Mouse (Mus musculus): ENCODE measurements around the gene Alx3.

The Alx3 gene

DNA sequence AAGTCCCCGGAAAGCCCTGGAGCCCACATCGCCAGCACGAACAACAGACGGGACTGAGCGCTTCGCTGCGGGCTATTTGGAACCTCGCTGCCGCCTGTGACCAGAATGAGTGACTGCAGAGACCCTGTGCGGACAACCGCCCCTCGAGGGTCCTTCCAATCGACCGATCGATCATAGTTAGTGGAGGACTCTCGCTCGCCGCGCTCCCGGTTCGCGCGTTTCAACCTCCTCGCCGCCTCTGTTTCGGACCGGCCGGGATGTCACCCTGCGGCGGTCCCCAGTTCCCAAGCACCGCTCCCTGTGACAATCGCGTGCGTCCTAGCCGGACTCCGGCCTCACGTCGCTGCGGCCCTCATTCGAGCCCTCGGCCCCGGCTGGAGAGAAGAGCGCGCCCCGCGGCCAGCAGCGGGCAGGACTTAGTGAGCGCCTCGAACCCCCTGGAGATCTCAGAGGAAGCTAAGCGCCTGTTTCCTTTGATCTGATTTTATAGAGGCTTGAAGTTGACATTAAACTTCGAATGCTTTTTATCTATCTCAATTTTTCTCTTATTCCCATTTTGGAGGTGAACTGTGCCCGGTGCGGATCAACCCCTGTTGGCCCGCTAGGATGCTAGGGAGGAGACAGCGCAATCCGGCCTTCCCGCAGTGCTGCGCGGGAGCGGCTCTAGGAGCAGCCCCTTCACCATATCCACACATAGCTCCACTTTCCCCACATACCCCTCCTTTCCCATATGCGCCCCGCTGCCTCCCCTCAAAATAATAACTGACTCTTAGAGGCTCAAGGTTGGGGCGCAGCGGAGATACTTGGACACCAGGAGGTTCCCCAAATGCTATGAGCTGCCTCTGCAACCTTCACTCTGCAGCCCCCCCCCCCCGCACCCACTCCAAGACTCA lies 11.7 kb upstream of the Alx3 start:
- no peak for DNase-seq (ENCODE audit: low read depth)

DNA sequence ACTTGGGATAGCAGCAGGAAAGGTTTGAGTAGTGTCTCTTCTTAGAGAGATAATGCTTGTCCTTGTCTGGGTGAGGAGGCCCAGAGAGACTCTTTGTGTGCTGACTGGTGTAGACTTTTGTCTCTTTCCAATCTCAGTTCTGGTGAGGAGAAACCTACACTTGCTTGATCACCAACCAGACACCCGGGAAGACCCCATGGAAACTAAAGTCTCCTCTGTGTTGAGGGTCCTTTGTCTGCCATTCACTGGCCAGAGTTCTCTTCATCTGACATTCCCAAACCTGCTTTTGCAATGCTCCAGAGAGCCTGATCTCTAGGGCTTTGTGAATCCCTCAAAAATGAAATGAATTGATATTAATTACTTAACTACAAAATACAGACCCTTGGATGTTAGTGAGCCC lies 10.9 kb upstream of the Alx3 start:
- DNase-seq (ENCODE audit: low read depth) = no peak

DNA sequence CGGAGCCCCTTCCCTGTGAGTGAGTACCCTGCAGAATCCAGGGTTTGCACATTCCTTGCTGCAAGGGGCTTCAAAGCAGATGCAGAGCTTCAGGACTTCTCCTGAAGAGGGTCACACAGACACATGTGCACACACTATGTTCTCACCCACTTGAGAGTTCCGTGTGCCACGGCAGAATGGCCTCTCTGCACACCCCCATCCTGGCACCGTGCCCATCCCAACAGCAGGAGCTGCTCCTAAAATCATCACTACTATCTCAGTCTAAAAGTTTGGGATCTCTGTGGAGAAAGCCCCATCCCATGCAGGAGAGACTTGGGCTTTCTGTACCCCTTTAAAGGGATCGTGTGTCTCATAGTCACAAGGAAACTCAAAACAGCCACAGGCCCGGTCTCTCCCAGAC lies 8.3 kb upstream of the Alx3 start:
- no peak for DNase-seq (ENCODE audit: low read depth)

DNA sequence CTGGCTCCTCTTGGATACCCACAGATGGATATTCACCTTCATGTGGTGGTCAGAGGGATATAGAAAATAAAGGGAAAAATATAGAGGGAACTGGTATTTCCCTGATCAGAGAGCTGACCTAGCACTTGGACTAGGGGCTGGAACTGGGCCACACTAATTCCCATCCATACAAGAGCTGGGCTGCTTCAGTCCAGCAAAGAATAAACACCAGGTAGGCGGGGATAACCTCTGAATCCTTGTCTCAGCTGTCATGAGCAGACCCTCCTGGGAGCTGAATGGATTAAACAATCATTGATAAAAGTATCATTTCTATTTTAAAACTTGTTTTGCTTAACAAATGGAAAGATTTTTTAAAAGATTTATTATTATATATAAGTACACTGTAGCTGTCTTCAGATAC lies 3.2 kb upstream of the Alx3 start:
- no peak for DNase-seq (ENCODE audit: low read depth)

DNA sequence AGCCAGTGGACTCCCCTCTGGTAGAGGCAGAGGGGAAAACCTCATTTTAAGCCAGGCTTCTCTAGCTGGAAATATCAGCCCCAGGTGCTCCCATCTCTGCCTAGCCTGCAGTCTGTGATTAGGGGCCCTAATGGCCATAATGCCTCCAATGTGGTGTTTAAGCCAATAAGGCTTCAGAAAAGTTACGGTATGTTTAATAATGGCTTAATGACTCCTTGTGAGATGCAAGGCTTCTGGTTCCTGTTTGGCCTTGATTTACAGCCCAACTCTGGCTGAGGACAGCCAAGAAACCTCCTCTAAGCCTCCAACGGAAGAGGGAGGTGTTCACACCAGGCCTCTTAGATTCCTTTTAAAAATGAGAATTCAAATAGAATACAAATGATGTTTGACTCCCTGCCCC lies 1.2 kb upstream of the Alx3 start:
- no peak for DNase-seq (ENCODE audit: low read depth)

DNA sequence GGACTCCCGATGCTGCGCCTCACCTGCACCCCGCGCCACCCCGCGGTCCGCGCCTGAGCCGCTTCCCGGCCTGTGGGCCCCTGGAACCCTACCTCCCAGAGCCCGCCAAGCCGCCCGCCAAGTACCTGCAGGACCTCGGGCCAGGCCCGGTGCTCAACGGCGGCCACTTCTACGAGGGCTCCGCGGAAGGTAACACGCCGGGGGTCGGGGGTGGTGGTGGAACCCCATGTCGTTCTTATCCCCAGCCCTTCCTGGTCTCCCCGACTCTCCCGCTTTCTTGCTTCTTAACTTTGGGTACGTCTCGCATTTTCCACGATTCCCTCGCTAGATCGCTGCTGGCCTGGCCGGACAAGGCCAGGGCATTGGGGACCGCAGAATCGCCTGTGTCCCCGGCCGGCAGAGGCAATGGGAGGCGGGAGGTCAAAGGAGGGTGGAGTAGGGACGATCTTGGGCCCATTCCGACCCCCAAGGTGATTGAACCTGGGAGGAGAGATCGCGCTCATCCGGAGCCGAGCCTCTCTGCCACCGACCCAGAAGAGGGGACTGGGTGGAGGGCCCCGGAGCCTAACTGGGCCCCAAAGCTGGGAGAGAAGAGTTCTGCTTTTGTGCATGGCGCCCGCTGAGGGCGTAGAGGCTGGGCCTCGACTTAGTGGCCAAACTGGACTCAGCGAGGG lies 570 bp downstream of the Alx3 start:
- DNase-seq (ENCODE audit: low read depth) = no peak

DNA sequence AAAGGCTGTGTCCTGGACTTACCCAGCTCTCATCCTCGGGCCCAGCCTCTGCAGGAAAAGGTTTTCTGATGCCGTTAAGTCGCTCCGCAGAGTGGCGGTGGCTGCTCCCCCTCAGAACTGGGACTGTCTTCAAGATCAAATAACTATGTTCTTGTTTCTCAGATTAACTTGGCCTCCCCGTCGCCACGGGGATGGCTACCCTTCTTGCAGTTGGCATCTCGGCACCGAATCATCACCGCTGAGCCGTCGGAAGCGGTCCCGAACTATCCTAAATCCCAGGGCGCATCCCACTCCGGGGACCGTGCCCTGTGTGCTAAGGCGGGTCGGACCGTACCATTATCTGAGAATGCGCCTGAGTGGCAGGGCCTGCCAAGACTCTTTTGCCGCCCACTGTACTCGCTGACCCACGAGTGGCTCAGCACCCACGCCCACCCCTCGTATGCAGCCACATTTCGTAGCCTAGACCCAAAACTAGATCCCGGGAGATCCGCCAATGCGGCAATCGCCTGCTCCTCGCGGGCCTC lies 1.2 kb downstream of the Alx3 start:
- DNase-seq (ENCODE audit: low read depth) = no peak

DNA sequence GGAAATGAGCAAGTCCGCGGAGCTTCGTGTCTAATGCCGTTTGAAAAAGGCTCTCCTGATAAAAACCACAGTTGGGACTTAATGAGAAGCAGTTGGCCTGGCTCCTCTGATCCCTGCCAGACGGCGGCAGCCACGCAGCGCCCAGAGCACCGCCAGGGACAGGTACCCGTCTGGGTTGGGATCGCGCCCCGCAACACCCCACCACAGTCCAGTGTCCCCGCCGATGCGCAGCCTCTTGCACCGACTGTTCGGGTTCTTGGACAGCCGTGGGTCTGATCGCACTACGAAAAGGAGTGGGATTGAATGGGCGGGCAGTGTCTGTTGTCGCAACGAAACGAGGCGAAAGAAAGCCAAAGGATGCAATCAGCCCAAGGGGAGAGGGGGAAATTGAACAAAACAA lies 1.7 kb downstream of the Alx3 start:
- no peak for DNase-seq (ENCODE audit: low read depth)

DNA sequence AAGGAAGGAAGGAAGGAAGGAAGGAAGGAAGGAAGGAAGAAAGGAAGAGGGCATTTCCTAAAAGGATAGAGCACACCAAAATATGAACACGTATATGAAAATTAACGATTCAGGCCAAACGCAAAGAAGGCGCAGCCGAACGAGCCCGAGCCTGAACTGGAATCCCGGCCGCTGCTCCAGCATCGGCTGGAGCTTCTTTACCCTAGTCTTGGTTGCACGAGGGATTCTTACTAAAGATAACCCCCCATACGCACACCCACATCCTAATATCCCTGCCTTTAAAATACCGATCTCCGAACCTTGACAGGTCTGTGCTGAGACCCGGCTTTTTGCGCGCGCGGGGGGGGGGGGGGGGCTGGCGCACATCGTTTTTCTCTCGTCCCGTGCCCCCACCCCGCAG lies 2.3 kb downstream of the Alx3 start:
- DNase-seq (ENCODE audit: low read depth) = no peak

DNA sequence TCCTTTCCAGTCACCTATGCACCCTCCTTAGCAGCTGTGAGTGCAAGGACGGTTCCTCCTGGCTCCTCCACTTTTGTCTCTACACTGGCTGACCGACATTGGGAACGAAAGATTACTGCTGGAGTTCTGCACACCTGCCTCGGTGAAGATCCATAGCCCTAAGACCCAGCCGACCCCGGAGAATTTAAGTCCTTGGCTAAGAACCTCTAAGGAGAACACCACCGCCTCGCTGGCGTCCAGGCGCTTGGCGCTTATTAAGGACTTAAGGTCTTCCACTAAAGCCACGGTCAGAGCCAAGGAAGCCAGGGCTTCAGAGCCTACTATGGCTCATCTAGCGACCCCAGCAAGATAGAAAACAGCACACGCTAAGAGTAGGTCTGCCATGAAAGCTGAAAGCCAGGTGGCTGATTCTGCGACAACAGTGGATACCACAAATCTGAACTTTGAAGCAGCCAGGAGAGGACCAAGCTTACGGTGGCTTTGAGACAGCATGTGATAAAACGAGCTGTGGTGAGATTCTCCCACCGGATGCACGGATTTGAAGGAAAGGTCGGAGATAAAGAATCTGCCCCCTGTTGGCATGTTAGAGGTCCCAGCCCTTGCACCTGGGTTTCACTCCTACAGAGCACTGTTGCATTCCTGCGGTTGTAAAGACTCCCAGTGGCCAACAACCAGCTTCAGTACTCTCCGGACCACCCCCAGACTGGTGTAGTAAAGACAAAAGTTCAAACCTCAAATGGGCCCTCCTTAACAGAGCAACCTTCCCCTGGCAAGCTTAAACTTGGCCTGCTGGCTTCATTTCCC lies 3.0 kb downstream of the Alx3 start:
- no peak for DNase-seq (ENCODE audit: low read depth)

DNA sequence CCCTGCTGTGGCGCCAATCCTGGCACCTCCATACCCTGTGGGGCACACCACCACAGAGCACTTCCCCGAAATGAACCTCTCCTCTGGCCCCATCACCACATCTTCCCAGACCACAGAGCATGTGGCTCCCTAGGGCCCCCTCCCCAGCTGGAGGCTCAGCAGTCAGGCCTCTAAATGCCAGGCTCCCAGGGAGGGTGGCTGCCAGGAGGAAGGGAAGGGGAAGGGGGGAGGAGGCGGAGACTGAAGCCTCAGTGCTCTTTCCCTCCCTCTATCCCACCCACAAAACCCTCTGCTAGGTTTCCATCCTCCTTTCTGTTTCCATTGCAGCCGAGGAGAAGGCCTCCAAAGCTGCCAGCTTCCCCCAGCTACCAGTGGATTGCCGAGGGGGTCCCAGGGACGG lies 5.3 kb downstream of the Alx3 start:
- no peak for DNase-seq (ENCODE audit: low read depth)

DNA sequence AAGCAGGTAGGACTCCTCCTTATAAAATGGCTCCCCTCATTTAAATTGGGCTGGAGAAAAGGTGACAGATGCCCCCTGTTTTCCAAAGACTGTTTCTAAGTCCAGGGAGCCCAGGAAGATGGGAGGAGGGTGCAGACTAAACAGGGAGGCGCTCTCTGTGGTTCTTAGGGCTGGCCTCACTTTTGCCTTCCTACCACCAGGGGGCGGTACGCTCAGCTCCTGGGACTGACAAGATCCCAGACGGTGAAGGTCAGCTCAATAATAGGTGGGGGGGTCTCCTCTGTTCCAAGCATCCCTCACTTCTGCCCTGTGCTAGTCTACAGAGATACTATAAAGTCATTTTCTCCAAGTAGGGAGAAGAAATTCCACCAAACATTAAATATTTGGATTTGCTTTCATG lies 10.5 kb downstream of the Alx3 start:
- DNase-seq (ENCODE audit: low read depth) = peak; percentile 67

DNA sequence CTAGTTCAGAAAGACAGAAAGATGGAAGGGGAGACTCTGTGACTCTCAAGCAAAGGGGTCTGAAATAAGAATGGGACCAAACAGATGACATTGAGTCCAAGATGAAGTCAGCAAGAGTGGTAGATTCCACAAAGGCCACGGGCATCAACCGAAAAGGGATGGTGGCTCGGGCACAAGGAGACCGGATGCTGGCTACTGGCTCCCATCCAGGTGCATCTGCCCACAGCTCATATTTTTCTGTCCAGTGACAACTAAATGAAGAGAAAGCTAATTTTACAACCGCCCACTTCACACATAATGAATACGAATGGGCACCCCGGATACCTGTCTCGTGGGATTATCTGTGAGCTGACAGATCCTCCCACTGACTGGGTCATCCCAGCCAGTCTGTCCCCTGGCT lies 12.4 kb downstream of the Alx3 start:
- DNase-seq (ENCODE audit: low read depth) = no peak

DNA sequence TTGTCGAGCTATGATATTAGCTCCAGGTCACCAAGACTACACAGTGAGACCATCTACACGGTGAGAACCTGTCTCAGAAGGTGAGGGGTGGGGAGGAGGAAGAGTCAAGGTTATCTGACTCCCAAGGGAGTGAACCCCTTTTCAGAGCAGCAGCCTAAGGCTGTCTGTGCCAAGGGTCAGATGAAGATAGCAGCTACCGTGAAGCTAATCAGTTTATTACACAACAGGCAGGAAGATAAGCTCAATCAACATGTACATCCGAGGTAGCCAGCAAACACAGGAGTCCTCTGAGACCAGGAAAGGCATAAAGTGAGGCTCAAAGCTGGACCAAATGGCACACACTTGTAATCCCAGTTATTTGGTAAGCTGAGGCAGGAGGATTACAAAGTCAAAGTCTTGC lies 14.0 kb downstream of the Alx3 start:
- no peak for DNase-seq (ENCODE audit: low read depth)

DNA sequence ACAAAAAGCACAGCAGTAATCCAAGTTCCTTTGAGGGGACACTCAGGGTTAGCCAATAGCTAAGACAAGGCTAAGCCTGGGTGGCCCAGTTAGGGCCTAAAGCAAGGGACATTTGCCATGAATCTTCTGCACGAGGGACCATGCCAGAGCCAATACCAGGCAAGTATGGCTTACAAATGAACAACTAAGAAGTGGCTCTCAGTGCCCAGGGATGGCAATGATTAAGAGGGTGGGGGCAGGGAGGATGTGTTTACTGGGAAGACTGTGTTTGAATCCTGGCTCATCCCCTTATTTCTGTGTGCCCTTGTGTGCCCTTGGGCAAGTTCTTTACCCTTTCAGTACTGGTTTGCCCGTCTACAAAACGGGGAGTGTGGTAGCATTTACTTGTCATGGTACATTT lies 14.5 kb downstream of the Alx3 start:
- no peak for DNase-seq (ENCODE audit: low read depth)

DNA sequence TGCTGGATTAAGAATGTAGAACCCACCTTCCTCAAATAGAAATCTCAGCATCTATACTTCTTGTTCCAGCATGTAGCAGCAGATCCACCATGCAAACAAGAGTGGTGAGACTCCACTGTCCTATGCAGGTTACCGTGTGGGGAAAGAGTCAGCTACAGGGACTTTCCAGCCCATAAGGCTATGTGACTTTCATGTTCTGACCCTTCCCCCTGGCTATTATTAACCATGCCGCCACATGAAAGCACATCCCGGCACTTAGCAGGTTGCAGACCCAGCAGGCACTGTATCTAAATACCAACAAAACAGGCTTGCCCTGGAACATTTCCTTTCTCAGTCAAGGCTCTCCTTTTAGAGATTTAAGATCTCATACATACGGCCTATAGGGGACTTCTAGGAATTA lies 16.6 kb downstream of the Alx3 start:
- DNase-seq (ENCODE audit: low read depth) = no peak

DNA sequence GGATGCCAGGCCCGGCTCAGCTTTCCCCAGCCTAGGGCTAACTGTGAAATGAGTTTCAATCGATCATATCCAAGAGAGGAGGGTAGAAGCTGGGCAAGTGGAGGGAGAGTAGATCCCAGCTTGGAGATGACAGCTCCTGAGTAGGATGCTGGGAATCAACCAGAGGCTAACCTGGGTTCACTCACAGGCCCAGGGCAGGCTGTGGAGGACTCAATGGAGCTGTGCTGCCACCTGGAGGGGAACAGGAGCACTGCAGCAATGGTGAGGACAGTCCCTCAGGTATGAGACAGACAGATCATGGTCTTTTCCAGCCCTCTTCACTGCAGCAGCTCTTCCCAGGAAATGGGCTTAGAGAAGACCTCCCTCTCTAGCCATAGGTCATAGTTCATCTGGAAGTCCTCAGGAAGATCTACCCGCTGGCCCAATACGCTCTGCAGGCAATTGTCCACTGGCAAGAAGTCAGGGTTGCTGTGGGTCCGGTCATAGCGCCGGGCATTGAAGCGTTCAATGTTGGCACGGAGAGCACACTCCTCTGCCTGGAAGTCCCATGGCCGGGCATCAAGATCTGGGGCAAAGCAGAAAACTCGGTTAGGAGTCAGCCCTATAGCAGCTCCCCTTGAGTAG lies 18.2 kb downstream of the Alx3 start:
- peak; percentile 54 for DNase-seq (ENCODE audit: low read depth)

DNA sequence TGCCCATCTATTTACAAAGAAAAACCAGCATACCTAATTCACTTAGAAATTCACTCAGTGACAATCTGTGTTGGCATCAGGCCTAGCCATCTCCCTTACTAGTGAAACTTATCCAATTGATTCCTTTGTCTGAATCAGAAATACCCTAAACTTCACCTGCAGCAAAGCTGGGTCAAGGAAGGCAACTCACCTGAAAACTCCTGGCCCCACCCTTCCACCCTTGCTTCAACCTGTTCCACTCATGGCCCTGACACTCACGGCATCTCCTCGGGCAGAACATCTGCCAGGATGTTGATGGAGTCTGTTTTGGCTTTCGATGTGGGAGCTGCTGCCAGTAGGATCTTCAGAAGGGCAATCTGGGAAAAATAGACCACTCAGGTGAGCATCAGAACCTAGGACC lies 23.0 kb downstream of the Alx3 start:
- no peak for DNase-seq (ENCODE audit: low read depth)

DNA sequence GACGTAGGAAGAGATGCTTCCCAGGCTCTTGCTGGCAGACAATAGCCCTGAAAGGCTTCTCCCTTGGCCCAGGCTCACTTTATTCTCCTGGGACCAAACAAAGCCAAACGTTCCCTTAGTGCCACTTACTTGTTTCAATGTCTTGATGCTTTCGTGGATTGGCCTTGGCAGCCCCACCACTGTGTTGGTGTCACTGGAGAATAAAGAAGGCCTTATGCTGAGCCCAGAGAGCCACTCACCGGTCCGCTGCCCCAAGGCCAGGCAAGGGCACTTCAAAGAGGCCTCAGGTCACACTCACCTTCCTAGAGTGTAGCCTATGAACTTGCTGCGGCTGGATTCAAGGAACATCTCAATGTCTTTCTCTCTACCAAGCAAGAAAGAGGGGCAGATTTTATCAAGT lies 25.1 kb downstream of the Alx3 start:
- DNase-seq (ENCODE audit: low read depth) = no peak

DNA sequence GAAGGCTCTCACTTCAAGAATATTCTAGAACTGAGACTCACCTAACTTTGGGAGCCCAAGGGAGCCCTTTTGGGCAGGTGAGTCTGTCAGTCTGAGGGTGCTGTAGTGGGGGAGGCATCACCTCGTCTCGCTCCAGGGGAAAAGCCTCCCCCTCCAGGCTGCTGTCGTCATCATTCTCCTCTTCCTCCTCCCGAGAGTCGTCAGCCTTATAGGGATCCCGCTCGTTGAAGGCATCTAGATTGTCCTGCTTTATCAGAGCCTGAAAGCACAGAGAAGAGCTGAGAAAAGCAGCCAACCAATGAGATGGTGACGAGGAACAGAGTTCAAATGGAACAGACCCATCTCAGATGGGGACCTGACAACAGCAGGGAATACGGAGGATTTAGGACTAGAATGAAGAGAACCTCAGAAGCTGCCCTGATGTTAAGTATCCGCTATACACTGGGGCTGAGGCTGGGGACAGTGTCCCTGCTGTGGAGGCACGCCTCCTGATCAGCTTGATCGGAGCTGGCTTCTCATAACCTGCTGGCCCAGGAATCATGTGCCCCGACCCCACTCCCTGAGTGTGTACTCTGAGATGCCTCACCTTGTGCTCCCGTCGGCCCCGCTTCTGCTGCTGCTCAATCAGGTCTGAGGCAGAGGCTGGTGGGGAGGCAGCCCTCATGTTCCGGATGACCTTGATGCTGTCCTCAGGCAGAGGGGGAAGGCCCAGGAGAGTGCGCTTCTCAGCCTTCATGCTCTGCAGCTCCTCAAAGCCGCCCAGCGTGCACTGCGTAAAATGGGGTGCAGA lies 26.6 kb downstream of the Alx3 start:
- DNase-seq (ENCODE audit: low read depth) = no peak

DNA sequence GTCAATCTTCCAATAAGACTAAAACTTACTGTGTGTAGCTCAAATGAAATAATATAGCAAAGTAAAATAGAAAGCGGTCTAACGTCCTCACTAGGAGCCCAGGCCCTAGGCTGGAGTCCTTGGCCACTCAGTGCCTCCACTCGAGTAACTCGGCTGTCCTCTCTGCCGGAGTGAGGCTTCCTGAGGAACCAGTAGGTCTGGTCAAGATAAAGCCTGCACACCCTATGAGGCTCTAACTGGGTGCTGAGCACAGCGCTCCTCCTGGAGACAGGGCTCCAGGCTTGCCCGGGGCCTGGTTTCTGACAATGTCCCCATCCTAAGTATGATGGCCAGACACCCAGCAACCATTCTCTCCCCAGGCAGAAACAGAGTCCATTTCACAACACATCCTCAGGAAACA lies 27.7 kb downstream of the Alx3 start:
- DNase-seq (ENCODE audit: low read depth) = no peak

All from naive thymus-derived CD4-positive, alpha-beta T cell, adult 2 months (primary cell).